Mouse (Mus musculus): ENCODE measurements around the gene Pcp2. TPM values are rescaled to one million over a fixed set of nuclear protein-coding genes. Genes with fewer than 3 reads are reported as not detected.
A peak's percentile ranks its signal among the peaks of the same experiment; 100 is the strongest.
"Not testable (repeated sequence)": the region's sequence is repeated elsewhere in the genome, so short reads cannot be mapped to it uniquely, and the experiment has no call there.

Gene Pcp2
- polyA plus RNA-seq, 1 experiment from 2014 or later: not detected

DNA sequence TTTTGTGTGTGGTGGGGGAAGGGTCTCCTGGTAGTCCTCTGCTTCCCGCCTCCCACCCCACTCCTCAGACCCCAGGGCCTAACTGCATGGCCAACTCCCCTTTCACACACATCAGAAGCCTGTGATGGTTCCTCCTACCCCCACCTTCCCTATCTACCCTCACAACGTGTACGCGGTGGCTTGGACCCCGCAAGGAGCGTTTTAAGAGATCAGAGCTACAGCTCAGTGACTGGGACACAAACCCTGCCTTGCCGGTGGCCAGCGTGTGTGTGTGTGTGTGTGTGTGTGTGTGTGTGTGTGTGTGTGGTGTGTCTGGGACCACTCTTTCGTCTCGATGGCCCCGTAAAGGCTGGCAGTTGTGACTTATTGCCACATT is 37.1 kb downstream of the Pcp2 start:
- Histone ChIP-seq H3K9ac (peak overlapping the region; percentile 71), H3K4me1 (replicated peaks) (peaks cover 6% of the 10 kb centered on the region; the same call in 1 of the 2 replicates), H3K4me2 (peak overlapping the region; percentile 90), H3K36me3 (no peaks in the 10 kb centered on the region), H3K27ac (ENCODE audit: poor library complexity, severe bottlenecking) (no peak overlapping the region), H3K27me3 (replicated peaks) (peaks cover 29% of the 10 kb centered on the region), H3K9me3 (replicated peaks) (no peaks in the 10 kb centered on the region), H3K4me3 (peak overlapping the region; percentile 63)
- WGBS: 11% methylated on average over 11 of the region's 11 CpGs
- 0 out of 2 replicates have a peak, but pooled peaks have one; percentile 39 for ATAC-seq (ENCODE audit: insufficient number of reproducible peaks, low FRiP score)

DNA sequence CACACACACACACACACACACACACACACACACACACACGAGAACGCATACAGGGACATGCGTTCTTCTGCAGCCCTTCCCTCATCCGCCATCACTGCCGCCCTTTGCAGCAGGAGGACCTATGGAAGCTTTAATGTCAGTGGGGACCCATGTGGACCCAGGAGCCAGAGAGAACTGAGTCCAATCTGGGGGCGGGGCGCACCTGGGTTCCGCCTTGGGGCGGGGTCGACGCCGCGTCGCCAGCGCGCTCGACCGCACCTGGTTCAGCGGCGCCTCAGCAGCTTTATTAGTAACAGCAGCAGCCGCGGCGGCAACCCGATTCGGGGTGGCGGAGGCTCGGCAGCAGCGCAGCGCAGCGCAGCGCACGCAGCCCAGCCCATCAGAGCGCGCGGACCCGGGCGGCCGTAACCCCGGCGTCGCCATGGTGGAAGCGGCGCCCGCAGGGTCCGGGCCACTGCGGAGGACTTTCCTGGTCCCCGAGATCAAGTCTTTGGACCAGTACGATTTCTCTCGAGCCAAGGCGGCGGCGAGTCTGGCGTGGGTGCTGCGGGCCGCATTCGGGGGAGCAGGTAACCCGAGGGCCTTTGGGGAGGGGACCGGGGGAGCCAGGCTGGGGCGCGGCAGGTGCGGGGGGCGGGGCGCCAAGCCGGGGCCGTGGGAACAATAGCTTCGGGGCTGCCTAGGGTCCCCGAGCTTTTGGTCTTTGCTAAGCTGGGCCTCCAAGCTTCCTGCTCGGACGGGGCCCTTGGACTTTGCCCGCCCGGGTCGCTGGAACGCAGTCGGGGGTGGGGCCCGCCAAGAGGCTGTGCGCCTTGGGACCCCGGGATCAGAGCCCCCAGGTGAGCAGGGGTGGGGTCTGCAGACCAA is 37.7 kb downstream of the Pcp2 start:
- WGBS: under 1% methylated on average over 76 of the region's 77 CpGs
- Histone ChIP-seq H3K4me1 (replicated peaks) (peaks cover 6% of the 10 kb centered on the region; the same call in 1 of the 2 replicates), H3K27ac (ENCODE audit: poor library complexity, severe bottlenecking) (no peak overlapping the region), H3K4me3 (peak overlapping the region; percentile 63), H3K4me2 (peak overlapping the region; percentile 90), H3K9ac (peak overlapping the region; percentile 71), H3K27me3 (replicated peaks) (peaks cover 29% of the 10 kb centered on the region), H3K36me3 (no peaks in the 10 kb centered on the region), H3K9me3 (replicated peaks) (no peaks in the 10 kb centered on the region)
- peak; percentile 41 for ATAC-seq (ENCODE audit: insufficient number of reproducible peaks, low FRiP score)

DNA sequence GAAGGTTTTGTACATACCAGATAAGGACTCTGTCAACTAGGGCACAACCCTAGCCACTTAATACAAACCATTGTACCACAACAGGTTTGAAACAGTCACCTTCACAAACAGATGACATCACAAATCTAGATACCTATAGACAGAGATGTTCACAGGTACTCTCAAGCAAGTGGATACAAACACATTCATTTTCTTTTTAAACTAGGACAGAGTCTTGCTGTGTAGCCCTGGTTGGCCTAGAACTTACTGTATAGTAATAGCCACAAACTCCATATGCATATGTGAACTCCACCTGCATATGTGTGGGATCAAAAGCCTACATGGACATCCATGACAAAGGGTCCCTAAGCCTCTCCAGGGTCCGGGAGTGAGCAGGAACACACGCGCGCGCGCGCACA is 38.4 kb downstream of the Pcp2 start, which contains the start of gene Camsap3:
Gene Camsap3 (plus strand): TSS at position 301 of the 398 bp plus-strand sequence.
- H3K4me1 ChIP-seq (replicated peaks): peaks cover 6% of the 10 kb centered on the region; the same call in 1 of the 2 replicates
- no peak for ATAC-seq (ENCODE audit: insufficient number of reproducible peaks, low FRiP score)
- no peaks in the 10 kb centered on the region for H3K9me3 ChIP-seq (replicated peaks)
- no peak within 1 kb of the TSS for H3K27ac ChIP-seq (ENCODE audit: poor library complexity, severe bottlenecking)
- H3K4me2 ChIP-seq: peak within 1 kb of the TSS; percentile 90
- H3K36me3 ChIP-seq: no peaks in the 10 kb centered on the region
- H3K4me3 ChIP-seq: peak within 1 kb of the TSS; percentile 63
- H3K9ac ChIP-seq: peak within 1 kb of the TSS; percentile 71
- H3K27me3 ChIP-seq (replicated peaks): peaks cover 29% of the 10 kb centered on the region
- whole genome bisulfite sequencing: 8% methylated on average over 7 of the region's 7 CpGs

DNA sequence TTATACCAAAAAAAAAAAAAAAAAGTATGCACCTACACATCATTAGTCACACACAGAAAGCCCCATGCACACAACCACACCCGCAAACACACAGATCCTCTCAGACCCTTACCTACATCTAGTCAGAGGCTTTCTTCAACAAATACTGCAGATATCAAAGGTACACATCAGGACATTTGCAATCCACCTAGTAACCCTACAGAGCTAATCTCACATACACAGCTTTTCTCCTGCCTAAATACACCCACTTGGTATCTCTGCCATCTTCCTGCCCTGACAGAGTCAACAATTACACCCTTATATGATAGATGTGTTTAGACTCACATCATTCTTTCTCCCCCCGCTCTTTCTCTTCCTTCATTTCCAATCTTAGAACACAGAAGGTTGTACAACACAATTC is 38.9 kb downstream of the Pcp2 start:
- Histone ChIP-seq H3K4me3 (no peak overlapping the region), H3K9me3 (replicated peaks) (no peaks in the 10 kb centered on the region), H3K4me1 (replicated peaks) (peaks cover 6% of the 10 kb centered on the region; the same call in 1 of the 2 replicates), H3K27me3 (replicated peaks) (peaks cover 29% of the 10 kb centered on the region), H3K4me2 (no peak overlapping the region), H3K27ac (ENCODE audit: poor library complexity, severe bottlenecking) (no peak overlapping the region), H3K36me3 (no peaks in the 10 kb centered on the region), H3K9ac (no peak overlapping the region)
- WGBS: 85% methylated on average over 2 of the region's 2 CpGs
- no peak for ATAC-seq (ENCODE audit: insufficient number of reproducible peaks, low FRiP score)

DNA sequence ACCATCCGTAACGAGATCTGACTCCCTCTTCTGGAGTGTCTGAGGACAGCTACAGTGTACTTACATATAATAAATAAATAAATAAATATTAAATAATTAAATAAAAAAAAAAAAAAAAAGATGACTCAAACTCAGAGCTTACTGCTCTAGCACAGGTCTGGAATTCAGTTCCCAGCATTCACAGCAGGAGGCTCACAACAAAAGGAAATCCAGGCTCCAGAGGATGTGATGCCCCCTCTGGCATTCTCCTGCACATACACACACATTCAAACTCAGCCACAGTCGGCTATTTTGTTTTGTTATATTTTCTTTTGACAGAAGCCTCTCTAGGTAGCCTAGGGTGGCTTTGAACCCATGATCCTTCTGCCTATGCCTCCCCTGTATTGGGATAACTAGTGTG is 43.4 kb downstream of the Pcp2 start:
- H3K9me3 ChIP-seq (replicated peaks); H3K27ac ChIP-seq (ENCODE audit: poor library complexity, severe bottlenecking); H3K4me3 ChIP-seq; ATAC-seq (ENCODE audit: insufficient number of reproducible peaks, low FRiP score); H3K9ac ChIP-seq; H3K4me1 ChIP-seq (replicated peaks); H3K4me2 ChIP-seq; H3K36me3 ChIP-seq: not testable (repeated sequence)
- 86% methylated on average over 3 of the region's 3 CpGs for WGBS
- H3K27me3 ChIP-seq (replicated peaks): peaks cover 12% of the 10 kb centered on the region

DNA sequence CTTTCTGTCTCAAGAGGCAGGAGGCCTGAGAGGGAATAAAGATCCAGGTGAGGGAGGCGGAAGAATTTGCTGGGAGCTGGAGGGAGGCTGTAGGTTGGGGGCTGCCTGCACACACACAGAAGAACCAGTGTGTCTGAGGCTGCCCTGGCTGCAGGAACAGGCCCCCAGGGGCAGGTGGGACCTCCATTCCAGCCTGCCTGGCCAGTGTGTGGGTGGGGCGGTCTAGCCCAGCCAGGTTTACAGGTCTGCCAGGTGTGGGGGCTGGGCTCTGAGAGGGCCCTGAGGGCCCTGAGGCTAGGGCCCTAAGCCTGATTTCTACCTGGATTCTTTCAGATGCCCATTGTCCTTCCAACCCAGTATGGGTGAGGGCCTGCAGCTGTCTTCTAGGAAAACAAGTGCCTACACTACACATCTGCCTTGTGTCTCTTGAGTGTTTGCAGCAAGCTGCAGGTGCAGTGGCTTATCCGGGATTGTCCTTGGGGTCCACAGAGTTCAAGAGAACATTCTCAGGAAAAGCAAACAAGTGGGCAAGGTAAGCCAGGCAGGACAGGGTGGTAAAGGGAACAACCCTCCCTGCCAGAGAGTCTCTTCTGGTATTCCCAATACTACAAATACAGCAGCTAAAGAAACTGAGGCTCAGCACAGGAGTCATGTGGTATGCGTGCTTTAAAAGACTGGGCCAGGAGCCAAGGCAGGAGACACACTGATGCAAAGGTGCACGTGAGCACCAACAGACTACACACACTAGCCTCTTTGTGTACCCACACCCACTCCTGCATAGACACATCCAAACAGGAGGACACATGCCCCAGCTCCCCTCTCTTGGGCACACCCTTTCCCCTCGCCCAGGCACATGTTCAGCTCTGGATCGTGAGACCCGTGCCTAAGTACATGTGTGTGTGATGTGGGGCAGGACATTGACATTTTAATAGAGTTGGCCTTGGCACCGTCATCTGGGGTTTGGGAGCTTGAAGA is 45.7 kb downstream of the Pcp2 start:
- H3K4me3 ChIP-seq: no peak overlapping the region
- H3K9me3 ChIP-seq (replicated peaks): no peaks in the 10 kb centered on the region
- H3K4me2 ChIP-seq: no peak overlapping the region
- no peaks in the 10 kb centered on the region for H3K4me1 ChIP-seq (replicated peaks)
- no peak overlapping the region for H3K27ac ChIP-seq (ENCODE audit: poor library complexity, severe bottlenecking)
- H3K9ac ChIP-seq: no peak overlapping the region
- no peak for ATAC-seq (ENCODE audit: insufficient number of reproducible peaks, low FRiP score)
- WGBS: 69% methylated on average over 9 of the region's 9 CpGs
- no peaks in the 10 kb centered on the region for H3K27me3 ChIP-seq (replicated peaks)
- H3K36me3 ChIP-seq: no peaks in the 10 kb centered on the region

DNA sequence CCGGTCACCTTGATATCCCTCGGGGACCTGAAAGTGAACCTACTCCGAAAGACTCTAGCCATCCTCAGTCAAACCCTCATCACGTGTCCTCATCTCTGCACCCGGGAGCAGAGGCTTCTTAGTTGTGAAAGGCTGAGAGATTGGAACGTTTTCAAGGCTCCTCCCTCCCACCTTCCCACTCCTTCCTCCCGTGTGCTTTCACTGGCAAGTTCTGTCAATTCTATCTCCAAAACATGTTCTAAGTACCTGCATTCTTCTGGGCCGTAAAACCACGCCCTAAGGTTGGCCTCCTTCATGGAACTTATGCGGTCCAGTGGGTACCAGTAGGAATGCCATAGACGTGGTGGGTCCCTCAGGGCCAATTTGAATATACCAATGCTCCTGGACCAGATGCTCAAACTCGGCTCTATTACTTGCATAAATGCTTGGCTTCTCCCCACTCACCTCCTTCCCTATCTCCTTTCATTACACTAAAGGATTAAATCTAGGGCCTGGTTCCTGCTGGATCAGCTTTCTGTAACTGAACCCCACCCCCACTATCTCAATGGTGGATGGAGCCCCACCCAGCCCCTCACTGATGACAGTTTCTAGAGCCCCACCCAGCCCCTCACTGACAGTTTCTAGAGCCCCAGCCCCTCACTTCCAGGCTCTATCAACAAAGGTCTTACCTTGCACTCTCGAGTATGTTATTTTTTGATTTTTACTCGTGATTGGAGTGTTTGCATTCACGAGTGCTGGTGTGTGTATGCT is 49.0 kb downstream of the Pcp2 start:
- ATAC-seq (ENCODE audit: insufficient number of reproducible peaks, low FRiP score): no peak

DNA sequence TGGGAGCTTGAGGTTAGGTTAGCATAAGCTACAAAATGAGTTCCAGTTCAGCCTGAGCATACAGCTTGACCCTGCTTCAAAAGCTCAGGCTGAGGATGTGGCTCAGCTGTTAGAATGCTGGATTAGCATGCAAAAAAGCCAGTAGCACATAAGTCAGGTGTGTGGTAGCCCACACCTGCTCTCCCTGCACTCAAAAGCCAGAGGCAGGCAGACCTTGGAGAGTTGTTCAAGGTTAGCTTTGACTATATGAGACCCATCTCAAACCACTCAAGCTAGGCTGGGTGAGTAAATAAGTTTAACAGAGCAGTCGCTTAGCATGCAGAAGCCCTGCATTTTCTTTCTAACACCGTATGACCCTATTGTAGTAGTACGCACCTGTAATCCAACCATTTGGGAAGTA is 50.8 kb downstream of the Pcp2 start:
- no peaks in the 10 kb centered on the region for H3K27me3 ChIP-seq (replicated peaks)
- H3K36me3 ChIP-seq: no peaks in the 10 kb centered on the region
- no peak overlapping the region for H3K4me2 ChIP-seq
- no peak overlapping the region for H3K9ac ChIP-seq
- ATAC-seq (ENCODE audit: insufficient number of reproducible peaks, low FRiP score): no peak
- no peak overlapping the region for H3K27ac ChIP-seq (ENCODE audit: poor library complexity, severe bottlenecking)
- WGBS: 86% methylated on average over 3 of the region's 3 CpGs
- no peak overlapping the region for H3K4me3 ChIP-seq
- no peaks in the 10 kb centered on the region for H3K9me3 ChIP-seq (replicated peaks)
- no peaks in the 10 kb centered on the region for H3K4me1 ChIP-seq (replicated peaks)

More for the DNA sequence above, 49.0 kb downstream of the Pcp2 start:
- no peak overlapping the region for H3K27ac ChIP-seq (ENCODE audit: poor library complexity, severe bottlenecking)
- H3K4me1 ChIP-seq (replicated peaks): no peaks in the 10 kb centered on the region
- 73% methylated on average over 15 of the region's 15 CpGs for WGBS
- no peaks in the 10 kb centered on the region for H3K9me3 ChIP-seq (replicated peaks)
- H3K36me3 ChIP-seq: no peaks in the 10 kb centered on the region
- no peak overlapping the region for H3K4me3 ChIP-seq
- H3K9ac ChIP-seq: no peak overlapping the region
- H3K27me3 ChIP-seq (replicated peaks): no peaks in the 10 kb centered on the region
- no peak overlapping the region for H3K4me2 ChIP-seq

All from heart, embryonic 12.5 days (tissue).